Mouse (Mus musculus) neural tube, embryonic 15.5 days (tissue): ENCODE data around the gene Grip1. TPM values are rescaled to one million over a fixed set of nuclear protein-coding genes. Genes with fewer than 3 reads are reported as not detected.

Experiments used
- ATAC-seq: fragments of 200-750 bp; cut with Nextera tagmentation; 2 replicates; pipeline ENCODE4 v1.8.0; 2017; ENCODE audit warnings: mild to moderate bottlenecking, moderate TSS enrichment, moderate library complexity; ENCODE audit not compliant: low FRiP score
- H3K27ac ChIP-seq: fragments of 300-500 bp; sonication (generic); replicated peaks from 2 replicates; pipeline ENCODE4 v1.5.1; 2015; ENCODE audit warnings: mild to moderate bottlenecking, inconsistent platforms
- H3K27me3 ChIP-seq: fragments of 300-500 bp; sonication (generic); replicated peaks from 2 replicates; pipeline ENCODE4 v1.6.1; 2015; ENCODE audit warnings: inconsistent platforms
- H3K36me3 ChIP-seq: fragments of 300-500 bp; sonication (generic); 2 replicates; pipeline ENCODE4 v1.6.1; 2015; ENCODE audit warnings: inconsistent platforms
- H3K4me1 ChIP-seq: fragments of 300-500 bp; sonication (generic); 2 replicates; pipeline ENCODE4 v1.6.1; 2015; ENCODE audit warnings: inconsistent platforms
- H3K4me2 ChIP-seq: fragments of 300-500 bp; sonication (generic); 2 replicates; pipeline ENCODE4 v1.6.1; 2015; ENCODE audit warnings: inconsistent platforms, mild to moderate bottlenecking, moderate library complexity
- H3K4me3 ChIP-seq: fragments of 300-500 bp; sonication (generic); replicated peaks from 2 replicates; pipeline ENCODE4 v1.5.1; 2015; ENCODE audit warnings: mild to moderate bottlenecking, inconsistent platforms
- H3K9ac ChIP-seq: fragments of 300-500 bp; sonication (generic); replicated peaks from 2 replicates; pipeline ENCODE4 v1.6.1; 2015; ENCODE audit warnings: mild to moderate bottlenecking, inconsistent platforms
- H3K9me3 ChIP-seq: fragments of 300-500 bp; sonication (generic); replicated peaks from 2 replicates; pipeline ENCODE4 v1.6.1; 2016; ENCODE audit warnings: inconsistent platforms
- WGBS: fragments of 180-500 bp; shearing (Covaris S2); methylation state at CpG from one replicate; pipeline ENCODE4 v1.1.7; 2015; ENCODE audit warnings: mixed read lengths; 5-methylcytosine and 5-hydroxymethylcytosine counted together
- polyA plus RNA-seq: library from polyadenylated mRNA; unstranded; fragments of >200 nt; fragmentation: Nextera tagmentation; extraction: Ambion mirVana; gene quantifications from 2 replicates; pipeline ENCODE4 v1.2.1, GENCODE M21; 2015

Gene Grip1
- polyA plus RNA-seq, 1 experiment from 2014 or later = 21.7 TPM

DNA sequence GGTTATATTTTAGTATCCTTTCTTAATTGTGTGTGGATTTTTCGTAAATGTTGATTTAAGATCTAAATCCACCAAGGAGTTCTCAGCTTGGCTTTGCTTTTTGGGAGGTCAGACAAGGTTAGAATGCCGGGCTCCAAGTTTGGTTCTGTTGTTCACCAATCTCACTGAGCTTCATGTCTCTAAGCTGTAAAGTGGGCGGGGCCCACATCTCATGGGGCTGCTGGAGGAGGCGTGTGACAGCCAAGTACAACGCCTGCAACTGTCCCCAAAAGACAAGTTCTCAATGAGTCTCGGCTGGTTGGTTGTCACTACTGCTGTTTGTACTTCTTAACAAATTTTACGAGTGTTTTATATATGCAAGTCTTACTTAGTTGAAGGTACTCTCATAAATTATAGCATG, 272.3 kb downstream of the Grip1 start:
- WGBS = 74% methylated on average over 7 of the region's 7 CpGs
- Histone ChIP-seq H3K4me1 (peaks cover 38% of the 10 kb centered on the region), H3K4me2 (no peak overlapping the region)

DNA sequence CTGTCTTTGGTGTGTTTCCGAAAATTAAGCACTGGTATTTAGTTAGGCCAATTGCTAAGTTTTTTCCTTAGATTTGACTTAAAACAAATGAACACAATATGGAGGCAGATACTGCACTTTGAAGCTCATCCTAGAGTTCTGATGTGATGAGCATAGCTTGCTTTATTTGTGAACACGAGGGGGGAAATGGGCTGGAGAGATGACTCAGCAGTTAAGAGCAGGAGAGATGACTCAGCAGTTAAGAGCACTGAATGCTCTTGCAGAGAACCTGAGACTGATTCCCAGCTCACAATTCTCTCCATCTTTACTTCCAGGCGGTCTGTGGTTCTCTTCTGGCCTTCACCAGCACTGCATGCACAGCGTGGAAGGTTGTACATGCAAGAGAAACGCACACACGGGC, 273.3 kb downstream of the Grip1 start:
- WGBS = 92% methylated on average over 6 of the region's 6 CpGs
- H3K9ac ChIP-seq = no peak overlapping the region
- H3K36me3 ChIP-seq = no peaks in the 10 kb centered on the region
- H3K27ac ChIP-seq = no peak overlapping the region
- H3K27me3 ChIP-seq = no peaks in the 10 kb centered on the region
- H3K9me3 ChIP-seq = no peaks in the 10 kb centered on the region
- H3K4me2 ChIP-seq = no peak overlapping the region
- H3K4me3 ChIP-seq = no peak overlapping the region
- ATAC-seq = no peak
- peaks cover 30% of the 10 kb centered on the region for H3K4me1 ChIP-seq

More for the DNA sequence above, 272.3 kb downstream of the Grip1 start:
- Histone ChIP-seq H3K27me3 (no peaks in the 10 kb centered on the region), H3K27ac (no peak overlapping the region), H3K4me3 (no peak overlapping the region), H3K36me3 (no peaks in the 10 kb centered on the region), H3K9me3 (no peaks in the 10 kb centered on the region), H3K9ac (no peak overlapping the region)
- no peak for ATAC-seq

DNA sequence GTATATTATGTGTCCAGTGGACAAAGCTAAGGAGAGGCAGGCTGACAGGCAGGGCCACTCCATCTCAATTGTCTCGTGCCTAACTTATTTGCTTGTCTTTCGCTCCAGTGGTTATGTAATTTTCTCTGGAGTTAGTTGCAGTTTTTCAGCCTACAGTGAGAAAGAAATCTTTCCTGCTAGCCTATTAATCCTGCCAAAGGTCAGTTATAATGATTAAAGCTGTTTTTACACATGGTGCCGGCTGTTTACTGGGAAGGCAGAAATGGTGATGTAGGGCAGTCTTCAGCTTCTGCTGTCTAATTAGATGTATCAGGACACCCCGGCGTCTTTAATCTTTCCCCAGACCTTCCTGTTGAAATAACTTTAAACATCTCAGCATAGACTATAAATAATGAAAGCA, 276.6 kb downstream of the Grip1 start:
- no peak for ATAC-seq
- no peaks in the 10 kb centered on the region for H3K9me3 ChIP-seq
- no peak overlapping the region for H3K4me2 ChIP-seq
- no peaks in the 10 kb centered on the region for H3K27me3 ChIP-seq
- no peaks in the 10 kb centered on the region for H3K36me3 ChIP-seq
- H3K4me3 ChIP-seq = no peak overlapping the region
- no peak overlapping the region for H3K9ac ChIP-seq
- WGBS = 60% methylated on average over 5 of the region's 5 CpGs
- no peak overlapping the region for H3K27ac ChIP-seq
- peaks cover 9% of the 10 kb centered on the region; the same call in 1 of the 2 replicates for H3K4me1 ChIP-seq

DNA sequence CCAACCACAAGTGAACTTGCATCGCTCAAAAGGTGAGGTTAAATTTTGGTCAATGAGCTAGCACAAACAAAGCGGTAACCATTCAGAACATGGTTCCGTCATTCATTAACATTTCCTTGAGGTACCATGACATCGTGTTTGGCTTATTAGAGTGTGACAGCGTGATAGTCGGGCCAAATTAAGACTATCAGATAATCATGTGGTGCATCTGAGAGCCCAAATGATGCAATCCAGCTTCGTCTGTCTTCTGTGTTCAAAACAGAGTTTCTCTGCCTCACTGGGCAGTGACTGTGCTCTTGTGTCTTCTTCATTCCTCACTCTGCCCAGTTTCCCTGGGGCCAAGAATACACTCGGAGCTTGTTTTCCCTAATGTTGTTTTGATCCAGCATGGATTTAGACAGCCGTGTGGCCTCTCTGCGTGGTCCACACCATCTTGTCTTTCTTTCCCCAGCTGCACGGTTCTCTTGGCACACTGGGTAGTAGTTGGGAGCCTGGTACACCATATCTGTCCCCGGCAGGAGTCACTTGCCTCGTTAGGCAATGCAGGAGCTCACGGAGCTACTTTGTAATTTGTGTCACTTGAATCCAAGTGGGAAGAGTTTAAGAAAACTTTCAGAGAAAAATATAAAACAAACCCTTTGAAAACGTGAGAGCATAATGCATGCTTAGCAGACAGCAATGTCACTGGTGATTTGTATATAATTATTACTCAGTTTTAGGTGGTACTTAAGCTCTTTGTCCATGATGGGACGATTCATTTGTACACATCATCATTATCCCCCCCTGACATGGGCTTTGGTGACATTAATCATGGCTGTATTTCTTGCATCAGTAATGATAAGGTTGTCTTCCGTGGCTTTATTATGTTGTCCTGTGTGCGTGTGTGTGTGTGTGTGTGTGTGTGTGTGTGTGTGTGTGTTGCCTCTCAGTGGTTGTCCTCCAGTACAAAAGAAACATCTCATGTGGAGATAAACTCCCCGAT, 281.7 kb downstream of the Grip1 start:
- H3K4me3 ChIP-seq = no peak overlapping the region
- H3K4me1 ChIP-seq = peaks cover 15% of the 10 kb centered on the region
- 67% methylated on average over 19 of the region's 19 CpGs for whole genome bisulfite sequencing
- H3K9me3 ChIP-seq = no peaks in the 10 kb centered on the region
- no peak for ATAC-seq
- H3K4me2 ChIP-seq = no peak overlapping the region
- no peaks in the 10 kb centered on the region for H3K36me3 ChIP-seq
- H3K27ac ChIP-seq = no peak overlapping the region
- no peak overlapping the region for H3K9ac ChIP-seq
- no peaks in the 10 kb centered on the region for H3K27me3 ChIP-seq

DNA sequence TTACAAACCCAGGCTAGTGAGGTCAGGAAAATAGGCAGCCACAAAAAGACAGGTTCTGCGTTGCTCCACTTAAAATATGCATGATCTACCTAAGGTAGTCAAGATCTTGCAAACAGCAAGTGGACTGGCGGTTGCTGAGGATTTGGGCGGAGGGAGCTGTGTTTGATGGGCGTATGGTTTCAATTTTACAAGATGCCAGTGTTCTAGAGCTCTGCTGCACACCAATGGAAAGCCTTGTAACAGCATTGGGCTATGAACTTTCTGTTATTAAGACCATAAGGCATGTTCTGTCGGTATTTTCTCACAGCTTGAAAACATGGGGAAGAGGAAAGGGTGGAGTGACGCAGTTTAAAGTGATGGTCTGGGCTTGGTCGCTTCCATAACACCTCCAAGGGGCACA, 285.8 kb downstream of the Grip1 start:
- WGBS = 95% methylated on average over 7 of the region's 7 CpGs
- H3K4me1 ChIP-seq = peaks cover 15% of the 10 kb centered on the region

DNA sequence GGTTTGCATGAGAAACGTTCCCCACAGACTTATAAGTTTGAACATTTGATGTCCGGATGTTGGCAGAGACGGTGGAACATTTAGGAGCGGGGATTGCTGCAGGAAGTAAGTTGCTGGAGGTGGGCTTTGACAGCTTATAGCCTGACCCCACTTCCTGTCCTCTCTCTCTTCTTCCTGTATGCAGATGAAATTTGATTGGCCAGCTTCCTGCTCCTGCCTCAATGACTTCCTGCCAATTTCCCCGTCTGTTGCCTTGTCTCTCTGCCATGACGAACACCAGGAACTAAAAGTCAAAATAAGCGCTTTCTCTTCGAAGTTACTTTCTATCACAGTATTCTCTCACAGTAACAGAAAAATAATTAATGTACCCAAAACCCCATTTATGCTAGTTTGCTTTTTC, 289.1 kb downstream of the Grip1 start:
- ATAC-seq = no peak

More for the DNA sequence above, 285.8 kb downstream of the Grip1 start:
- ATAC-seq = no peak
- no peak overlapping the region for H3K4me2 ChIP-seq
- H3K27me3 ChIP-seq = no peaks in the 10 kb centered on the region
- no peaks in the 10 kb centered on the region for H3K36me3 ChIP-seq
- H3K9me3 ChIP-seq = no peaks in the 10 kb centered on the region
- no peak overlapping the region for H3K27ac ChIP-seq
- H3K9ac ChIP-seq = no peak overlapping the region
- H3K4me3 ChIP-seq = no peak overlapping the region

DNA sequence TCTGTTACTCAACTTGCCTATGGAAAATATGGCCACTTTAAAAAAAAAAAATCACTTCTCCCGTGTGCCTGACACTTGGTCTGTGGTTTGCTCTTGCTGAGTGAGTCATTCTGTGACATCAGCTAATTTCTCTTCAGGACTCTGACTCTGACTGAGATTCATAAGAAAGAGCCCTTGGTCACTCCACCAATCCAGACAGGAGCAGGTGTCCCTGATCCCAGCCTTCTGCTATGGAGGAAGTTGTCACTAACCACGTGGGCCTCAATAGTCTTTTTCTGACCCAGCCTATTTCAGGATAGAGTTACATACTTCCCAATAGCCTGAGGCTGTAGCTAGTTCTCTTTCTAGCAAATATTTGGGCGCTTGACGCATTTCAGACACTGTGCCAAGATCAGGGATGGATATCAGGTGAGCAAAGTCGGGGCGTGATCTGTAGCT, 298.8 kb downstream of the Grip1 start:
- H3K27ac ChIP-seq = no peak overlapping the region
- H3K4me3 ChIP-seq = no peak overlapping the region
- no peaks in the 10 kb centered on the region for H3K27me3 ChIP-seq
- no peak overlapping the region for H3K4me2 ChIP-seq
- H3K9me3 ChIP-seq = no peaks in the 10 kb centered on the region
- no peak overlapping the region for H3K9ac ChIP-seq
- ATAC-seq = no peak
- 89% methylated on average over 6 of the region's 6 CpGs for WGBS
- H3K4me1 ChIP-seq = peaks cover 17% of the 10 kb centered on the region
- no peaks in the 10 kb centered on the region for H3K36me3 ChIP-seq

More for the DNA sequence above, 289.1 kb downstream of the Grip1 start:
- H3K4me2 ChIP-seq = no peak overlapping the region
- H3K36me3 ChIP-seq = no peaks in the 10 kb centered on the region
- 76% methylated on average over 8 of the region's 8 CpGs for WGBS
- no peak overlapping the region for H3K9ac ChIP-seq
- no peaks in the 10 kb centered on the region for H3K9me3 ChIP-seq
- H3K27ac ChIP-seq = no peak overlapping the region
- H3K4me1 ChIP-seq = peaks cover 10% of the 10 kb centered on the region
- no peak overlapping the region for H3K4me3 ChIP-seq
- H3K27me3 ChIP-seq = no peaks in the 10 kb centered on the region

DNA sequence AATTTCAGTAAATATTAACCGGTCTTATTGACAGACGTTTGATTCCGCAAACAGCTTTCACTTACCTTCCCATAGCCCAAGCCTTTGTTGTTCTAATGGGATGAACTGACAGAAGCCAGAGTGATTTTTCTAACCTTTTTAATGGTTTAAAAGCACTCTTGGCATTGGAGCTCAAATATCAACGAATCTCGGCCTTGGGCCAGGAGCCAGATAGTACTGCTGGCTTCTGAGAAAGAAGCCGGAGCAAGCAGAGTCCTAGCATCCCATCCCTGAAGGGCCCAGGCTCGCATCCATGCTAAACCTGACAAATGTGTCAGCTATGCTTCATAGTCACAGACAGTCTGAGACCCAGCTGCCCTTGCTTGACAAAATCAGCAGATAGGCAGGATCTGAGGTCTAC, 302.6 kb downstream of the Grip1 start:
- no peak overlapping the region for H3K9ac ChIP-seq
- H3K27ac ChIP-seq = no peak overlapping the region
- no peaks in the 10 kb centered on the region for H3K9me3 ChIP-seq
- H3K36me3 ChIP-seq = no peaks in the 10 kb centered on the region
- H3K27me3 ChIP-seq = no peaks in the 10 kb centered on the region
- WGBS = 85% methylated on average over 7 of the region's 7 CpGs
- H3K4me2 ChIP-seq = no peak overlapping the region
- H3K4me1 ChIP-seq = peaks cover 19% of the 10 kb centered on the region
- no peak overlapping the region for H3K4me3 ChIP-seq
- ATAC-seq = no peak

DNA sequence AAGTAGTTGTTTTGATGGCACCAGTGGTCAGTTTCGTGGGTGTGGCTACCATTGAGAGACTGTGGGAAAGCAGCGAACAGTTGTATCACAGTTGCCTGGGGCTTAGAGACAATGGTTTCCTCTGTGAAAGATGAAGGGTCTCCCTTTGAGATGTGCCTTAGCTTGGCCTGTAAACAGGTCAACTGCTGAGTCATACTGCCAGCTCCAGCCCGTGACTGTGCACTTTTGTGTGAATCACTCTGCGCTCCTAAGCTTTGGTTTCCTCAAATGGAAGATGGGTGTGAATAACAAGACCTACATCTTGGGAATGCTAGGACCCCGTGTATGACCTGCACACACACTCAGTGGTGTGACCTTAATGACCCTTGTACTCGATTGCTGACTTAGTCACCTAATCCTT, 303.6 kb downstream of the Grip1 start:
- H3K27ac ChIP-seq = no peak overlapping the region
- H3K4me1 ChIP-seq = peaks cover 29% of the 10 kb centered on the region
- no peak overlapping the region for H3K9ac ChIP-seq
- H3K36me3 ChIP-seq = no peaks in the 10 kb centered on the region
- WGBS = 82% methylated on average over 6 of the region's 6 CpGs
- ATAC-seq = no peak
- no peaks in the 10 kb centered on the region for H3K27me3 ChIP-seq
- no peak overlapping the region for H3K4me2 ChIP-seq
- no peak overlapping the region for H3K4me3 ChIP-seq
- H3K9me3 ChIP-seq = no peaks in the 10 kb centered on the region

DNA sequence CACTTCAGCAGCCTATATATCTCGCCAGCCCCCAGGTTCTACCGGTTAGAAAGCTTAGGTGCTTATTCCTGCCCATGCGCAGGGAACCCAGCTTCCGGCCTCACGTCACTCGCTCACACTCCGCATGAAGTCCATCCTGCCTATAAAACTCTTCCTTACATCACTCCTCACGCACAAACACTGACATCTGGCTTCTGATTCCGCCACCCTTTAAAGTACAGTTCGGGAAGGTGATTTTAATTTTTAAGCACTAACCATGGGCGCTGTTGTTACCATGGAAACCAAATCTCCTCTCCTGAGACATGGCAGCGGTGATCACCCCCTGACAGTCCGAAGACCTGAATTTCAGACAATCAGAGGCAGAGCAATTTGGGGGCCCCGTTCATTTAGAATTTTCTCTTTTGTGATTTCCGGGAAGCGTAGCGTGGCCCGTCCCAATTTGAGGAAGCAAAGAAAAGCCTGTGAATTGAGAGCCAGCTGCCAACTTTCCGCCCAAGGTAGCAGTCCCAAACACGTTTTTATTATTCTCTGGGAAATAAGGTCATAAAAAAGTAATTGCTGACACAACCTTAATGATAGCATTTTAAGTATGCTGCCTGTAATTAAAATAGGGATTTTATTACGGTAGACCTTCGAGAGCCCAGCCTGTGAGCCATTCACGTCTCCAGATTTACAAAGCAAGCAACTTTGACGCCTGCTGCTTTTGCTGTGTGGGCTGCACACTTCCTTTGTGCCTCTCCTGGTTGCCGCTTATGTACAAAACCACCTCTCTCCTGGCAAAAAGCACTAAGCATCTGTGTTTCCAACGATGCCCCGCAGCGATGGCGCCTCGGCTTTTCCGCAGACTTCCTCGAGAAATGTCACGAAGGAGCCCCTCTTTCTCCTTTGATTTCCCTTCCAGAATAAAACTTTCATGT, 308.1 kb downstream of the Grip1 start:
- Histone ChIP-seq H3K27me3 (no peaks in the 10 kb centered on the region), H3K36me3 (no peaks in the 10 kb centered on the region), H3K4me3 (peak overlapping the region; percentile 30), H3K4me1 (peaks cover 21% of the 10 kb centered on the region), H3K4me2 (peak overlapping the region; percentile 56), H3K9me3 (no peaks in the 10 kb centered on the region), H3K27ac (peak overlapping the region; percentile 73), H3K9ac (peak overlapping the region; percentile 29)
- peak; percentile 84 for ATAC-seq
- WGBS = 30% methylated on average over 33 of the region's 33 CpGs

DNA sequence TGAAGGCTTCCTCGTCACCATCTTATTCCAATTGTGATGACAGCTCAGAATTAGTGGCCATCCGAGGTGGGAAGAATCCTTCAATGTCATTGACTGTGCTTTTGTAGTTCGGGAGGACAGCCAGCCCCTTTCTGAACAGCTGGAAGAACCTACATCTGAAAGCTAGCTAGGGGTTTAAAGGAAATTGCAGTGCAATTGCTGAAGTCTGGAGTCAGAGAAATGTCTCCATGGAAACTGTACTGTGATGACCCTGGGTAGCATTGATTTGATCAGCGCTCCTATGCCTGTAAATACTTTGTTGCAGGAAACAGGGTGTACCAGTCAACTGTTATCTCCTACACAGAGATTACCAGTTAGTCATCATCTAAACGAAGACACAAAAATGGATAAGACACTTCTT, 325.2 kb downstream of the Grip1 start:
- no peak overlapping the region for H3K9ac ChIP-seq
- no peaks in the 10 kb centered on the region for H3K36me3 ChIP-seq
- H3K27ac ChIP-seq = 0 out of 2 replicates have a peak overlapping the region, but pooled peaks have one; percentile 24
- peaks cover 10% of the 10 kb centered on the region; the same call in 1 of the 2 replicates for H3K4me1 ChIP-seq
- no peak for ATAC-seq
- no peak overlapping the region for H3K4me2 ChIP-seq
- WGBS = 44% methylated on average over 5 of the region's 5 CpGs
- H3K27me3 ChIP-seq = no peaks in the 10 kb centered on the region
- no peak overlapping the region for H3K4me3 ChIP-seq
- no peaks in the 10 kb centered on the region for H3K9me3 ChIP-seq
